13 mouse cellular contexts compared by ENCODE assay signal in the genomic region with DNA sequence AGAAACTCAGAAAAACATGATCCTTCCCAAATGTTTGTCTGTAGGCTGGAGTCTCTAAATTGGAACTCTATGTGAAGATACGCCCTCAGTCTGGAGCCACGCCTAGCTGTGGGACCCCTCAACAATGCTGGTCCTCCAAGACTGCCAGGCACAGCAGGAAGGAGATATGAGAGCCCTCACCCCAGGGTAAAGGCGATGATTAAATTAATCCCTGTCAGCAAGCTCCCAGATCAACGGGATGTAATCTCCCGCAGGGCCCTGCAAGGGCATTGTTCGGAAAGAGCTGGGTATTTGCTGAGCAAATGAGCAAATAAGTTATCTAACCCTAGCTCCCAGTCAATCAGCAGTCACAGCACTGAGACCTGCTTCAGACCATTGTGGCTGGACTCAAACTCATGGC.
"Had no signal": no experiment of that assay in that cellular context is flagged by ENCODE, and none has a peak within 500 bp of the region (broad histone marks: within the 10 kb centered on the region; RNA-seq: fewer than 3 reads in every experiment).

No protein-coding gene starts in this region.

- H3K27ac ChIP-seq: kidney, postnatal 0 days; limb, embryonic 15.5 days; neural tube, embryonic 12.5 days had no signal

- ATAC-seq: hindbrain, embryonic 16.5 days had no signal

- H3K9ac ChIP-seq: limb, embryonic 15.5 days; lung, embryonic 14.5 days; neural tube, embryonic 12.5 days had no signal

- H3K36me3 ChIP-seq: limb, embryonic 15.5 days; neural tube, embryonic 12.5 days had no signal

- DNase-seq: kidney, adult 11 months; kidney, adult 9 months; kidney, postnatal 36 days; layer of hippocampus, adult 9-11 months; layer of hippocampus, postnatal 36 days; lung, embryonic 14.5 days; lung, postnatal 10 days; lung, postnatal 4 days; midbrain, embryonic 14.5 days had no signal

- H3K4me3 ChIP-seq: limb, embryonic 15.5 days; neural tube, embryonic 12.5 days had no signal

- H3K4me2 ChIP-seq: limb, embryonic 15.5 days; lung, embryonic 14.5 days; neural tube, embryonic 12.5 days had no signal

- H3K9me3 ChIP-seq: limb, embryonic 15.5 days; neural tube, embryonic 12.5 days had no signal

- H3K27me3 ChIP-seq: limb, embryonic 15.5 days; neural tube, embryonic 12.5 days had no signal
